Mouse (Mus musculus) thymus, adult 2 months (tissue): ENCODE measurements around the gene Tef.

Source experiments
- CTCF ChIP-seq: fragments of 200-500 bp; IDR thresholded peaks from 2 replicates; pipeline ENCODE4 v1.5.1; 2012; ENCODE audit warnings: mild to moderate bottlenecking, control low read depth, low read length, moderate library complexity, borderline replicate concordance; ENCODE audit not compliant: control insufficient read depth, poor library complexity, insufficient read depth; ENCODE audit errors: extremely low read depth
- POLR2A ChIP-seq: fragments of 200-500 bp; IDR thresholded peaks from 2 replicates; pipeline ENCODE4 v1.6.1; 2012; ENCODE audit warnings: mild to moderate bottlenecking, low read length, control low read depth, moderate library complexity; ENCODE audit not compliant: control insufficient read depth, poor library complexity, insufficient read depth; ENCODE audit errors: extremely low read depth

GRCm38 (mm10) chr15:81806621-81807404 lies 4.6 kb downstream of the Tef start:
- TF ChIP-seq CTCF (no peak), POLR2A (no peak)
